Mouse (Mus musculus) heart, embryonic 14.5 days (tissue): ENCODE results near the gene Troap. TPM values are rescaled to one million over a fixed set of nuclear protein-coding genes. Genes with fewer than 3 reads are reported as not detected.

Source experiments
- ATAC-seq: fragments of 200-750 bp; cut with Nextera tagmentation; 2 replicates; pipeline ENCODE4 v1.8.0; 2017; ENCODE audit warnings: low read depth, moderate TSS enrichment; ENCODE audit not compliant: insufficient number of reproducible peaks, insufficient read depth, low FRiP score
- H3K27ac ChIP-seq, 2 experiments: fragments of 200-500 bp in 1 of 2; fragments of 300-500 bp in 1 of 2; sonication (generic) in 1 of 2; replicated peaks in 1 of 2; 2 replicates each; pipeline ENCODE4 v1.5.1; 2012 to 2014; ENCODE audit warnings: low read depth in 2 of 2, low read length in 2 of 2, control low read depth in 1 of 2, mild to moderate bottlenecking in 1 of 2, mixed read lengths in 1 of 2; ENCODE audit not compliant: control insufficient read depth in 1 of 2, insufficient read depth in 1 of 2
- H3K27me3 ChIP-seq: fragments of 300-500 bp; sonication (generic); 2 replicates; pipeline ENCODE4 v1.6.1; 2014; ENCODE audit warnings: mild to moderate bottlenecking, low read length, control low read depth; ENCODE audit not compliant: control insufficient read depth, insufficient read depth
- H3K36me3 ChIP-seq: fragments of 300-500 bp; sonication (generic); 2 replicates; pipeline ENCODE4 v1.6.1; 2014; ENCODE audit warnings: mild to moderate bottlenecking, control low read depth, low read length, mixed read lengths; ENCODE audit not compliant: control insufficient read depth, insufficient read depth
- H3K4me1 ChIP-seq, 2 experiments: fragments of 200-500 bp in 1 of 2; fragments of 300-500 bp in 1 of 2; sonication (generic) in 1 of 2; 2 replicates each; pipeline ENCODE4 v1.6.1; 2012 to 2014; ENCODE audit warnings: low read length in 2 of 2, control low read depth in 1 of 2, mixed read lengths in 1 of 2; ENCODE audit not compliant: control insufficient read depth in 2 of 2, insufficient read depth in 2 of 2
- H3K4me2 ChIP-seq: fragments of 300-500 bp; sonication (generic); 2 replicates; pipeline ENCODE4 v1.6.1; 2014; ENCODE audit warnings: mild to moderate bottlenecking, low read length
- H3K4me3 ChIP-seq, 2 experiments: fragments of 200-500 bp in 1 of 2; fragments of 300-500 bp in 1 of 2; sonication (generic) in 1 of 2; 2 replicates each; pipeline ENCODE4 v1.5.1; 2012 to 2014; ENCODE audit warnings: low read length in 2 of 2, mild to moderate bottlenecking in 2 of 2, control low read depth in 1 of 2, low read depth in 1 of 2, moderate library complexity in 1 of 2; ENCODE audit not compliant: control insufficient read depth in 1 of 2, insufficient read depth in 1 of 2
- H3K9ac ChIP-seq: fragments of 300-500 bp; sonication (generic); 2 replicates; pipeline ENCODE4 v1.6.1; 2014; ENCODE audit warnings: mild to moderate bottlenecking, low read length
- H3K9me3 ChIP-seq: fragments of 300-500 bp; sonication (generic); 2 replicates; pipeline ENCODE4 v1.6.1; 2016; ENCODE audit warnings: low read length, control low read depth; ENCODE audit not compliant: control insufficient read depth
- WGBS: fragments of 180-500 bp; shearing (Covaris S2); extraction: QIAGEN DNeasy Blood & Tissue Kit; methylation state at CpG from one replicate; pipeline ENCODE4 v1.1.7; 2014; 5-methylcytosine and 5-hydroxymethylcytosine counted together
- microRNA-seq: library from miRNA; unstranded; fragments of <30 nt; microRNA quantifications from one replicate; pipeline ENCODE4, GENCODE M21; 2016
- polyA plus RNA-seq: library from polyadenylated mRNA; unstranded; fragments of >200 nt; fragmentation: Nextera tagmentation; extraction: Ambion mirVana; gene quantifications from 2 replicates; pipeline ENCODE4 v1.2.1, GENCODE M21; 2014

Gene Troap
- polyA plus RNA-seq, 1 experiment from 2014 or later = 16.5 TPM

GRCm38 (mm10) chr15:99129956-99130910 lies 55.9 kb downstream of the Troap start:
- no peak for ATAC-seq
- H3K9me3 ChIP-seq = no peaks in the 10 kb centered on the region
- H3K4me1 ChIP-seq = peaks cover 9 to 29% of the 10 kb centered on the region in 2 experiments
- no peak overlapping the region for H3K4me3 ChIP-seq
- no peak overlapping the region for H3K27ac ChIP-seq
- H3K4me2 ChIP-seq = peak overlapping the region; percentile 16; the same call in 1 of the 2 replicates
- 56% methylated on average over 22 of the region's 22 CpGs for WGBS
- H3K27me3 ChIP-seq = no peaks in the 10 kb centered on the region
- H3K36me3 ChIP-seq = peaks cover 14% of the 10 kb centered on the region
- peak overlapping the region; percentile 46; the same call in 1 of the 2 replicates for H3K9ac ChIP-seq

Small RNAs within 50 kb of the gene (microRNA-seq; reads per million reads assigned to microRNA genes)
- gene Mir6960 = 1.7 reads per million

Other genes starting within 250 kb of the Troap start
- gene Prkag1, start 243.1 kb upstream of the Troap start, polyA plus RNA-seq = 82.0 and 85.5 TPM in 2 replicates
- 12.7 and 13.0 TPM in 2 replicates for gene Kmt2d, start 203.4 kb upstream of the Troap start, polyA plus RNA-seq
- gene Rhebl1, start 180.0 kb upstream of the Troap start, polyA plus RNA-seq = 4.0 and 4.9 TPM in 2 replicates
- 0.93 and 1.1 TPM in 2 replicates for gene Dhh, start 176.0 kb upstream of the Troap start, polyA plus RNA-seq
- 3.5 and 5.7 TPM in 2 replicates for gene Lmbr1l, start 156.3 kb upstream of the Troap start, polyA plus RNA-seq
- gene Tuba1b, start 140.0 kb upstream of the Troap start, polyA plus RNA-seq = 1,494 and 1,560 TPM in 2 replicates
- not detected in 2 replicates for gene Gm49450, start 121.0 kb upstream of the Troap start, polyA plus RNA-seq
- 790 and 917 TPM in 2 replicates for gene Tuba1a, start 120.9 kb upstream of the Troap start, polyA plus RNA-seq
- 143 and 146 TPM in 2 replicates for gene Tuba1c, start 44.7 kb upstream of the Troap start, polyA plus RNA-seq
- 0.36 and 3.2 TPM in 2 replicates for gene Prph, start 19.4 kb upstream of the Troap start, polyA plus RNA-seq
- gene C1ql4, start 13.2 kb downstream of the Troap start, polyA plus RNA-seq = 0.27 and 0.41 TPM in 2 replicates
- 0.93 and 1.3 TPM in 2 replicates for gene Dnajc22, start 18.6 kb downstream of the Troap start, polyA plus RNA-seq
- gene Spats2, start 51.3 kb downstream of the Troap start, polyA plus RNA-seq = 34.8 and 35.9 TPM in 2 replicates
- gene Kcnh3, start 150.3 kb downstream of the Troap start, polyA plus RNA-seq = 0.12 TPM in 1 of 2 replicates, not detected in the other
- 167 and 173 TPM in 2 replicates for gene Mcrs1, start 177.4 kb downstream of the Troap start, polyA plus RNA-seq
- gene Prpf40b, start 220.5 kb downstream of the Troap start, polyA plus RNA-seq = 31.2 and 38.0 TPM in 2 replicates
- 0.36 TPM in 1 of 2 replicates, not detected in the other for gene Fam186b, start 221.3 kb downstream of the Troap start, polyA plus RNA-seq